Mouse (Mus musculus) gastrocnemius, postnatal 25 days (tissue): ENCODE measurements around the gene Ces1a. TPM values are rescaled to one million over a fixed set of nuclear protein-coding genes. Genes with fewer than 3 reads are reported as not detected.

Experiments used
- DNase-seq: peaks from one replicate; pipeline ENCODE4 v3.0.0; 2022
- long read RNA-seq, 2 experiments: library from polyadenylated mRNA; stranded (forward); transcript quantifications; one replicate each; pipeline ENCODE4 v2.0.0; 2021
- total RNA-seq, 2 experiments: library from RNA; stranded (reverse); gene quantifications; 1 replicate in 1 of 2; 2 replicates in 1 of 2; pipeline ENCODE4 v1.2.3; 2021

Ces1a gene
- not detected for total RNA-seq
- long read RNA-seq, experiment 1, result 0 reads
- long read RNA-seq, experiment 2, result 0 reads

DNA sequence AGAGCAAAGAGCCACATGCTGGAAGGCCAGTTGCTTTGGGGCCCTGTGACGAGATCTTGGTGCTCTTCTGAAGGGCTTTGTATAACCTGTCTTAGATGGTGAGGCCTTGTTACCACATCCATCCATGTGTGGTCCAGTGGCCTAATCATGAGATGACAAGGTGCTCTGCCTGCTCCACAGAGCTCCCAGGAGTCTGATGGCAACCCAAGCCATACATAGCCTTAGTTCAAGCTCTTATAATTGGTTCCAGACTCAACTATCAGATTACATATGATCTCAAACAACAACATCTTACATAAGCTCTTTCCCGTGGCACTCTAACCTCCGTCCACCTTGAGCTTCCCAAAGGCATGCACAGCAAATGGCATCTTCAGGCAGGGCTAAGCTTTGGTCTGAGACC, at the start of gene Ces1a:
Gene Ces1a (minus strand): TSS at position 101 of the 400 bp plus-strand sequence.
- no peak for DNase-seq

DNA sequence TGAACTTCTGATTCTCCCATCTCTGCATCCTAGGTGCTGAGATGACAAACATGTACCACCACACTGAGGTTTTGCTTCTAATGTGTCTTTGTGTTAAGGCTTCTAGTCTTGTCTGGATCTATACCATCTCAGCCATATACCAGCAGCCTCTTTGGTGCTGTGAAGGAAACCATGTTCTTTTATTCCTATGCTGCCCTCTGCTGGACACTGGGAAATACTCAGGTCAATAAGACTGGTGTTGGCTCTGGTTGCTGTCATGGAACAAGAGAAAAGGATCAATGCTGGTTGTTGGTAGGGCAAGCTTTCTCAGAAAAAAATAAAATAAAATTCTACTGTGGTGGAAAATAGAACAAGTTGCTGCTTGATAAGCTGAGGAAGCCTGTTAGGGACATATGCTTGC, 47.4 kb upstream of the Ces1a start:
- no peak for DNase-seq

DNA sequence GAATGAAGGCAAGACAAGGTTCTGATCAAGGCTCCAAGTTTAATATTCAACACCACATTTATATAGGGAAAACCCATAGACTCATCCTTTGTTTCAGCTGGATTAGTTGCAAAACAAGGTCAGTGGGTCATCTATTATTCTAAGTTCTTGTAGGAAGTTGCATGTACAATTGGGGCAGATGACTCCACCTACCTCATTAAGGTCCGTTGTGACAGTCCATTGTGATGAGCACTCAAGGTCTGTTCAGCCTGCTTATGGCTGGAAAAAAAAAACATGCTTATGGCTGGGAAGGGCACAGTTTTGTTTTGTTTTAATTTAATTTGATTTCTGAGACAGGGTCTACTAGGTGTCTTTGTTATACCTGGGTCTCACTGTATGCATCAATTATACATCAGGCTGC, 43.3 kb upstream of the Ces1a start:
- no peak for DNase-seq

DNA sequence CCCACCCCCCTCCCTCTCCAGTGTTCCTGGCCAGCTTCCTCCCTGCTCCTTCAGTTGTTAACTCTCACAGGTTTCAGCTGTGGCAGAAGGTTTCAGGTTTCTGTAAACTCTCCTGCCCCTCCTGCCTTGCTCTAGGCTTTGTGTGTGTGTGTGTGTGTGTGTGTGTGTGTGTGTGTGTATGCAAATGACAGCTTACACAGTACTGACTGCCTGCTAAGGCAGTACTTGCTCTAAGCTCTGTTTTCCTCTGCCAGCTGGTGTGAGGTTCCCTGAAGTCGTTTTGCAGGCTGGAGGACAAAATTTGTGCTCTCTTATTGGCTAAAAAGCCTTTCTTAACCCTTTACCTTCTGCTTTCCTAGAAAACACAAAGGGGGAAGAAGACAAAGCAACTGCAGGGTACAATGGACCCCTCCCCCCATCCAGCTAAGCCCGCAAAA, 40.7 kb upstream of the Ces1a start:
- DNase-seq, result no peak

DNA sequence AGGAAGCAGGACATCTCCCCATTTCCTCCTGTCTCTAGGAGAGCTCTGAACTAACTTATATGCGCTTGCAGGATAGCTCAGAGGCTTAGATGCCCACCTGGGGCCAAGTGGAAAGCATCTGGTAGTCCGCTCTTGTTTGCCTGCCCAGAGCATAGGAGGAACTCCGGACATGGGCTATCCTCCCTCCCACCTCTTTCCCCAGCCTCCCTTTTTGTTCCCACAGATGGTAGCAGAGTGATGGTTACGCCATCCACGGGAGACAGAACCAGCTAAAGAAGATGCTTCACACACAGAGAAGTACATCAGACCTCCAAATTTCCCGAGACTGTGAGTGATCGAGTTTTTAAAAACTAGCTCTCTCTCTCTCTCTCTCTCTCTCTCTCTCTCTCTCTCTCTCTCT, 40.2 kb upstream of the Ces1a start:
- DNase-seq, result no peak

DNA sequence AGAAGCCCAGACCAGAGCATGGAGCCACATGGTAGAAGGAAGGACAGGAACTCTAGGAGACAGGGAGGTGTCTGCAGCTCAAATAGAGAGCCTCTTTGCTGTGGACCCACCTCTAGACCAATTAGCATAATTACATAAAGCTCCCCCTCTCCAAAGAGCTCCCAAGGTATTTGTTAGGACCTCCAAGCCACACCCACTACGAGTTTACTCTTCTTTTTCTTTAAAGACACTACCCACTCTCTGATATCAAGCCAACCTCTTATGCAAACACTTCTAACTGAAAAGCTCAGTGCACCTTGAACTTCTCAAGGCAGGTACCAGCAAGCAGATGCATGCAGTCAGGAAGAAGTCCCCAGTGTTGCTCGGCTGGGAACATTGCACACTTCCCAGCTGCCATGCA, 31.9 kb upstream of the Ces1a start, which contains the start of gene Ces1b:
Gene Ces1b (minus strand): TSS at position 131 of the 400 bp plus-strand sequence.
- no peak for DNase-seq

DNA sequence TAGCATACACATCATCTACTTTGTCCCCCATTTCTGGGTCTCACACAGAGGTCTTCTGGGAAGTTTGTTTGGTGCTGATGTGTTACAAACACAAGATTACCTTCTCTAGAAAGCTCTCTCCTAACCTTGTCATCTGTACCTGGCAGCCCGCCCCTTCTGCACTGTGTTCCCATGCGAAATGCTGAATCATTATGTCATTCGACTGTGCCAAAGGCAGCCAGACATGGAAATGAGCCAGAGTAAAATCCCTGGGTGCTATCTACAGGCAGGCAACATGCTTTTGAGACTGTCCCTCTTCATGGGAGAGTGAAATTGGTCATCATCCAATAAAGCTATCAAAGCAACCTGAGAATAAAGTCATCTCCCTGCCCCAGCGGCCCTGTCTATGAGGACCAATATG, 27.3 kb upstream of the Ces1a start:
- no peak for DNase-seq

DNA sequence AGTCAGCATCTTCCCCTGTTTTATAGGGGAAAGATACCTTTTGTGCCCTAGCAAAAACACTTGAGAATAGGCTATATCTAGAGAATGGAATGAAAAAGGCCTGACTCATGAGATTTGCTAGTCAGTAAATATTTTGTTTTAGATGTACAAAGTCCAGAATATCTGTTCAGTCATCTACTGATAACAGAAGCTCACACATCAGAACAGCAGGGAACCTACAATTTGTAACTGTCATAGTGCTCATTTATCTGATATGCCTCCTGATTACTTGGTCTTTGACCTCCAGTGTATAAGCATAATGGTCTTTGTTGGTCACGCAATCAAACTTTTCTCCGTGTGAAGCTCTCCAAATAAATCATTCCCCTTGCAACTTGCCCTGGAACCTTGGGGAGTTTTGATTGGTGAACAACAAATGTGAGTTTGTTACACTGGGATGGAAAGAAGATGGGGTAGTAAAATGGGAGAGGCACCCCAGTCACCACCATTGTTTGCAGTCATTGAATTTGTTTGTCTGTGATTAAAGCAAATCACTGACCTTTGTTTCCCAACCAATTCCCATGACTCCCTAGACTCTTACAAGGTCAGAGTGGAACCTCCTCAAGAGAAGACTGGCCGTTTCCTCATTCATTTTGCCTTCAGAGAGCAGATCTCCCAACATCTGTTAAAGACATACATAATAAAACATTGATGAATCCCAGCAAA, 15.6 kb upstream of the Ces1a start:
- no peak for DNase-seq

DNA sequence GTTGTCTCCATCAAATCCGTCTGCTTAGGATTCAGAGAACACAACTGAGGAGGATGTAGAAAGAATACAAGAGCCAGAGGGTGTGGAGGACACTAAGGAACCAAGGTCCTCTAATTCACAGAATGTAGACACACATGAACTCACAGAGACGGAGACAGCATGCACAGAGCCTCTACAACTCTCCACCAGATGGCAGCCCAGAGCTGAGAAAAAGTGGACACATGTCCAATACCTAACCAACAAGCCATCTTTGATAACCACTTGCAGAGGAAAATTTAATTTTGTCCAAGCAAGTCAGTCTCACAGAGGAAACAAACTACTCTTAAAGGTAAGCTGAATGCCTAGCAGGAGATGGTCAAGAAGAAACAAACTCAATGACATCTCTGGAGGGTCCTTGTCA, 11.2 kb upstream of the Ces1a start:
- no peak for DNase-seq

DNA sequence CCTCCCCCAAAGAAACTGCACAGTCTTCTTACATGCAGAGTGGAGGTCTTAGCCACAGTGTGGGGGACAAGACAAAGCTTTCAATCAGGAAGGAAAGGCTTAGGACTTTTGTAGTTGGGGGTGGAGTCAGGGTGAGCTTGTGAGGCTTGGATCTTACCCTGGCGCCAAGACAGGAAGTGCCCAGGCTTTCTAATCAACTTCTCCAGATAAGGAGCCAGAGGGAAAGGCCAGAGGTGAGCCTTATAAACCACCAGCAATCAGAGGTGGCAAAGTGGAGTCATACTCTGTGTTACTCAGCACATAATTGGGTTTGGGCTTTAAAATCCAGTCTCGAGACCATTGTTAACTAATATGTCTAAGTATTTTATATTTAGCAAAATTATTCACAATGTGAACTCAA, 7.2 kb upstream of the Ces1a start:
- no peak for DNase-seq

DNA sequence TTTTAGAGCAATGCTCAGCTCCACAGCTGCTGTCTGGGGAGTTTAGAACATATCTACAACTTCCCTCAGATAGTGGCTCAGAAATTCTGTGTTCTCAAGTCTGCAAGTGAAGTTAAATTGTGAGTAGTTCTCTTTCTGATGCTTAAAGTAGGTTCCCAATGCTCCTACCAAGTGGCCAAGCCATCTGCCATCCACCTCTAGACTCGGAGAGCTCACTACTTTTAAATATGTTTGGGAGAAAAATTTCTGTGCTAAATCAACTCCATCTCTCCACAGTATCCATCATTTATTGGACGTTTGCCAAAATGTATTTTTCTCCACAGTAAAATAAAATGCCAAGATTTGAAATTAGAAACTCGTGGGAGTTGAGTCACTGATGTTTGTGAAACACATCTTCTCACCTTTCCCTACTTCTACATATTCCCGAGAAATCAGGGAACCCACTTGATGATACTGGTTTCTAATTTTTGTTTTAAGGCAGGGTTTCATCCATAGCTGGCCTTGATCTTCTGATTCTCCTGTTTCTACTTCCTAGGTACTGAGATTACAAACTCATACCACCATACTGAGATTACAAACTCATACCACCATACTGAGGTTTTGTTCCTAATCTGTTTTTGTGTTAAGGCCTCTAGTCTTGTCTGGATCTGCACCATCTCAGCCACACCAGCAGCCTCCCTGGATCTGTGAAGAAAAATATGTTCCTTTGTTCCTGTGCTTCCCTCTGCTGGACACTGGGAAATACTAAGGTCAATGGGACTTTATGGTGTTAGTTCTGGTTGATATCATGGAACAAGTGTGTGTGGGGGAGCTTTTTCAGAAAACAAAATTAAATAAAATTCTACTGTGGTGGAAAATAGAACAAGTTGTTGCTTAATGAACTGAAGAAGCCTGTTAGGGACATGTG, 771 bp upstream of the Ces1a start:
- DNase-seq, result no peak

DNA sequence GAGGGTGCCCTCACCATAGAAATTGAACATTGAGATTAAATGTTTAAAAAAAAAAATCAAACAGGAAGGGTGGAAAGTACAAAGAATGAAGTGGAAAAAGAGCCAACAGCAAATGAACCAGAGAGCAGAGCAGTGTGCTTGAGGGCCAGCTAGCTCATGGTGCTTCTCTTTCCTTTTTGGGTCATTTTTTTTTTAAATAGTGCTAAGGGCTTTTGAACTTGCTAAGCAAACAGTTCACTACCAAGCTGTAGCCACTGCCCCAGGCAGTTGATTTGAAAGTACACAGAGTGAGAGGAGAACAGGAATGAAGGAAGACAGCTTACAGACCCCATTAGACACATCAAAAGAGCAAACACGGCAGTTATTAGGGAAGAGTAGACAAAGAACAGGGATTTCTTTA, 4.9 kb downstream of the Ces1a start:
- no peak for DNase-seq

DNA sequence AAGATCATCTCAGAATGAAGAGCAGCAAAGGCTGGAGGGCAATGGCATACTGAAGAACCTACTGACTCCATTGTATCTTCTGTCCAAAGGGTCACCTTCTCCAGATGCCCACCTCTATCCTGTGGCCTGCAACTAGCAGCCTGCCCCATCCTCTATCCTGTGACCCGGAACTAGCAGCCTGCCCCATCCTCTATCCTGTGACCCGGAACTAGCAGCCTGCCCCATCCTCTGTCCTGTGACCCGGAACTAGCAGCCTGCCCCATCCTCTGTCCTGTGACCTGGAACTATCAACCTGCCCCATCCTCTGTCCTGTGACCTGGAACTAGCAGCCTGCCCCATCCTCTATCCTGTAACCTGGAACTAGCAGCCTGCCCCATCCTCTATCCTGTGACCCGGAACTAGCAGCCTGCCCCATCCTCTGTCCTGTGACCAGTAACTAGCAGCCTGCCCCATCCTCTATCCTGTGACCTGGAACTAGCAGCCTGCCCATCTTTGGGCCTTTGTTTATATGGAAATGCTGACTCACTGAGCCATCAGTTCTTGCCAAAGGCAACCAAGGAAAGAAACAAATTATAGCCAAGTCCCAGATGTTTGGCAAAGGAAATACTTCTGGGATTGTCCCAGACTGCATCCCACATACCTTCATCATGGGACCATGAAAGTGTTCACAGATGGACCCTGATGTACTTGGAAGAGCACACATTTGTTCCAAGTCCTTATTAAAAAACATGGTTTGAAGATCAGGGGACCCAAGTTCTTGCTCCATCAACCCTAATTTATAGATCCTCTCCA, 7.0 kb downstream of the Ces1a start:
- peak; percentile 50 for DNase-seq

DNA sequence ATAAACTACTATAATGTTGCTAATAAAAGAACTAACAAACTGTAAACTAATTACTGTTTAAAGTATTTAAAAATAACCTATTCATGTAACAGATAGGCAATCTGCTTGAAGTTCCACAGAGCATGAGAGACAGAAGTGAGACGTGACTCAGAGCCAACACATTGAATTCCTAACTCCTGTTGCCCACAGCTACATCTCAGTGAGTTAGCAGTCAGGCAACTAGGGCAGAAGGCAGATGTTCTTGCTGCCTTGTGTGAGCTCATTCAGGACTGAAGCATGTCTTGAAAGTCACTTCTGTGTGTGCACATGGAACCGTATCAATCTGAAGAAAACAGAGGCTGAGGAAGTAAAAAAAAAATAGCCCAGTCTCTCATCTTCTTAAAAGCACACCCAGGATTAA, 7.7 kb downstream of the Ces1a start:
- DNase-seq, result no peak

DNA sequence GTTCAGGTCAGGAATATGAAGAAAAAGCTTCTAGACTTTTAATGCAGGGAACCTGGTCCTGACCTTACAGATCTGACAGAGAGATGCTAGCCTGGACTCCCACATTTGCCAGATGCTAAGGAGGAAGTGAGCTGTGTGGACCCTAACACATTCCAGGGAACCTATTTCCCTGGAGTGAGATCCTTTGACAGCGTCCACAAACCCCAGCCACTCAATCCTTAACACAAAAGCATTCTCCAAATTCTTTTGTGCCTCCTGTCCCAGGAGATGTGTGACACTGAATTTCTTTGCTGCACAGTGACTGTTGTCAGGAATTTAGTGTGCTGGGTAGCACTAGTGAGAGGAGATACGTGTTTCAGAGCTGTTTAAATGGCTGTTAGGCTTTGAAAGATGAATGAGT, 9.2 kb downstream of the Ces1a start:
- no peak for DNase-seq

DNA sequence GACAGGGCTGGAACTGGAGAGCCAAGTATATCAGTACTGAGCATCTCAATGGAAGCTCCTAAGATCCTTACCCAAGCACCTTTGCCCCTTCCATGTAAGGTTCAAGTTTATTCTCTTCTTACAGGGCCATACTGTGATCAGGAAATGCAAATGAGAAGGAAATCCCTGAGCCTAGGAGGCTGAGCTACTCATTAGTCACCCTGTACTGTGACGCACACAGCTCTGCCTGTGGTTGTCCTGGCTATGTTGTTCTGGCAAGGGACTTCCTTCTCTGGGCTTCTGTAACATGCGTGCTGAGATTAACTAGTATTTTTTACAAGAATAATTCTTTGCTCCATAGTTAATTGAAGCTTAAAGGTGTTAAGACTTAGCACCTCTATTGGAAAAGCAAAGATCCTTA, 17.3 kb downstream of the Ces1a start:
- no peak for DNase-seq

DNA sequence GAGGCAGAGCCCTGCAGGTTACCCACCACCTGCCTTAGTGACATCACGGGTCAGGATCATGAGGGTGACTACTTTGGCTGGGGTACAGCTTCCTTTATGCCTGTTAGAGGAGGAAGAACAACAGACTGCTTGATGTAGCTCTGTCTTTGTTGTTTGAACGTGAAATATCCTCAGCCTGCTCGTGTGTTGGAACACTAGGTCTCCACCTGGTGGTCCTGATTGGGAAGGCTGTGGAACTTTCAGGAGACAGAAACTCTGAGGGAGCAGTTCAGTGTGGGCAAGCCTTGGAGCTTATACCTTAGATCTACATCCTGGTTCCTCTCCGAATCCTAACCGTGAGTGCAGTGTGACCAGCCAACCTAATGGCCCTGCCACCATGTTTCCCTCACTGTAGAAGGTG, 26.3 kb downstream of the Ces1a start:
- DNase-seq, result no peak

DNA sequence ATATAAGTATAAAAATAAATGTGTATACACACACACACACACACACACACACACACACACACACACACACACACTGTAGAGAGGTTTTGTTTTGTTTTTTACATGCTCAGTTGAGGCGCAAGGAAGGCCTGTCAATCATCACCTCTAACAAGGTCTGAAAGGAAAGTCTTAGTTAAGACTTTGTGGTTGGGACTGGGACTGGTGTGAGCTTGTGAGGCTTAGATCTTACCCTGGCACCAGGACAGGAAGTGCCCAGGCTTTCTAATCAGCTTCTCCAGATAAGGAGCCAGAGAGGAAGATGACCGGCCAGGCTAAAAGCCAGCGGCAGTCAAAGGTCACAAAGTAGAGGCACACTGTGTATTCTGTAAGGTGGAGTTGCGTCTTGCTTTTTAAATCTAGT, 33.7 kb downstream of the Ces1a start:
- no peak for DNase-seq

DNA sequence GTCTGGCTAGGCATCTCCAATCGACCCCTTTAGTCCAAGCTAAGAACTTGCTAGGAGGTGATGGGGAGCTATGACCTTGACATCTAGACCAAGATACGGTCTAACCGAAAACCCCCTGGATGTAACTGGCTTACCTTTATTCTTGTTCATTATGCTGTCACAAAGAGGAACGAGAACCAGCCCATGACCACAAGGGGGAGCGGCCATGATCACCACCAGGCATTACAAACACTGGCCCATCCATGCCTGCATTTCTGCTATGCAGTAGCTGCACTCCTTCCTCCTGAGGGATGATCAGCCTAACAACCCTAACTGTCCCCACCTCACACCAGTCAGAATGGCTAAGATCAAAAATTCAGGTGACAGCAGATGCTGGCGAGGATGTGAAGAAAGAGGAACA, 35.8 kb downstream of the Ces1a start:
- DNase-seq, result no peak

DNA sequence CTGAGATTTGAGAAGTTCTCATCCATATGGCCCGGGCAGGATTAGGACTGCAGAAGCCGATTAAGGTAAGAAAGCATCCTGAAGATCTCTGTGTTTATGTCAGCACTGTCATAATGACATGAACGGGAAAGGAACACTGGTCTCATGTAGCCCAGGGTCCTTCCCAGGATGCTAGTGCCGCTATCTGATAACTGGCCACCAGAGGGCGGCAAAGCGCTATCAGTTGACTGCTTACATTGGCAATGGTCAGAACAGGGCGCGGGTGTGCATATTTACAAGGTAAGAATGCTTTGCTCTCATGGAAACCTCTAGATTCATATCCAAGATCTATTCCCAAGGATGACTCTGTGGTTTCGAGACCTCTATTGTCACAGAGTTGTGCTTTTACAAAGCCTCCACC, 36.6 kb downstream of the Ces1a start:
- peak; percentile 28 for DNase-seq

DNA sequence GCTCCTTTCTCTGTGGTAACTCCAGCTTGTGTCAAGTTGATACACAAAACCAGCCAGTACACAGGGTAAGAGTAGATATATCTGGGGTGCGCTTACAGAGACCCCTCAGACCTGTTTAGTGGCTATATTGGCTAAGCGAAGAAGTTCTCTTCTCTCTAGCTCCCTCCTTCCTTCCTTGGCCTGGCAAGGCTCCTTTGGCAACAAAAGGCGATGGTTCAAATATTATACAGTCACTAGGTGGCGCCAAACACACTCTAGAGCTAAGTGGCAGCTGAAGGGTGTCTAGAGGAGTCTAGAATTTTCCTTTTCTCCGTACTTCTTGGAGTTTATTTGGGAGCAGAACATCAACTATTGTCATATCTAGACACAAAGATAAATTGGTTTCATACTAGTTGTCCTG, 37.7 kb downstream of the Ces1a start:
- DNase-seq, result no peak

DNA sequence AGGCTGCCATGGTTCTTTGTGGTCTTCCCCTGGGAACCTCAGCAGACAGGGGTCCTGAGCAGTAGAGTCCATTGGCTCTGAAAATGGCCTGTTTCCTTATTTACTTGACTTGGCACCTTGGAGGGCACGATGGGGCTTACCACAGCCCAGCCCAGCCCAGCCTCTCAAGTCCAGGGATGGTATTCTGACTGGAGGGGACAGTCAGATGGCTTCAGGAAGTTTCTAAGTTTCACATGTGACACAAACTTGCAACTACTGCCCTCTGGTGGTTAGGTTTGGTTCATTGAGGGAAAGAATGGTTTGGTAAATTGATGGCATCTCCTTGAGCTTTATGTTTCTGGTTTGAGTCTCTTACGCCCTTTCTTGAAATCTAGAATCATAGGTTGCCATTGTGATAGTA, 49.4 kb downstream of the Ces1a start:
- no peak for DNase-seq

DNA sequence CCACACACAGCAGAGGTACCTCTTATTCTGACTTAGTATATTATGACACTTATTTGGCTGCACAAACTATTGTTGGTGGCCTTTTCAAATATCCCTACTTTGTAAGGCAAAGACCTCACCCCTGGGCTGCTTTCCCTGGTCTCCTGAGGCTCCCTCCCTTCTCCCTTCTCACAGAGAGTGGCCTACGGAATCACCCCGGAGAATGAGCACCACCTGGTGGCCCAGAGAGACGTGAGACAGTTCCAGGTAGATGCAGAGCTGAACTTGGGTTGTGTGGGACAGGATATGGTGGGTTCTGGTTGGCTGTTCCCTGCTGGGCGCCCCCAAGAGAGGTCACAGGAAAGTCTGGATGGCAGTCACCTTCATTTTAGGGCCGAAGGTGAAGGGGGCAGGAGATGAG, 51.2 kb downstream of the Ces1a start:
- no peak for DNase-seq
